Mouse (Mus musculus) myocyte (in vitro differentiated cells): ENCODE measurements at regions not wholly inside any gene's neighbourhood (a gene's known extent, or its start where the extent isn't known, plus 50 kb on each side); places are given as distances from the start of the nearest gene placed in this dataset.

ENCODE experiments used
- CEBPB ChIP-seq: IDR thresholded peaks from 2 replicates; pipeline ENCODE4 v1.6.1; 2011; ENCODE audit warnings: mild to moderate bottlenecking, moderate library complexity; ENCODE audit not compliant: poor library complexity, insufficient read depth, severe bottlenecking
- E2F4 ChIP-seq: IDR thresholded peaks from one replicate; pipeline ENCODE4 v1.6.1; 2011; ENCODE audit warnings: mild to moderate bottlenecking, control low read depth, moderate library complexity; ENCODE audit not compliant: insufficient read depth
- MAX ChIP-seq: IDR thresholded peaks from one replicate; pipeline ENCODE4 v1.6.1; 2011; ENCODE audit warnings: low read depth, mild to moderate bottlenecking, control low read depth
- MYOD1 ChIP-seq, 3 experiments: IDR thresholded peaks; one replicate each; pipeline ENCODE4 v1.6.1; 2011; ENCODE audit warnings: control low read depth in 2 of 3, low read depth in 2 of 3, mild to moderate bottlenecking in 2 of 3, moderate library complexity in 1 of 3; ENCODE audit not compliant: insufficient read length in 2 of 3, control insufficient read depth in 1 of 3
- MYOG ChIP-seq, 3 experiments: IDR thresholded peaks; one replicate each; pipeline ENCODE4 v1.6.1; 2011; ENCODE audit warnings: control low read depth in 2 of 3, low read depth in 2 of 3, mild to moderate bottlenecking in 2 of 3; ENCODE audit not compliant: insufficient read length in 2 of 3, control insufficient read depth in 1 of 3, insufficient read depth in 1 of 3
- POLR2A ChIP-seq: IDR thresholded peaks from one replicate; pipeline ENCODE4 v1.6.1; 2011; ENCODE audit warnings: low read depth, mild to moderate bottlenecking, control low read depth, moderate library complexity; ENCODE audit not compliant: insufficient read length
- POLR2AphosphoS2 ChIP-seq: IDR thresholded peaks from one replicate; pipeline ENCODE4 v1.6.1; 2011; ENCODE audit warnings: low read depth, control low read depth; ENCODE audit not compliant: insufficient read length
- REST ChIP-seq: IDR thresholded peaks from one replicate; pipeline ENCODE4 v1.6.1; 2011; ENCODE audit warnings: mild to moderate bottlenecking, control low read depth, moderate library complexity; ENCODE audit not compliant: insufficient read depth, insufficient read length
- SRF ChIP-seq: IDR thresholded peaks from one replicate; pipeline ENCODE4 v1.6.1; 2011; ENCODE audit warnings: low read depth; ENCODE audit not compliant: control insufficient read depth, insufficient read length
- TCF12 ChIP-seq: IDR thresholded peaks from one replicate; pipeline ENCODE4 v1.6.1; 2011; ENCODE audit warnings: mild to moderate bottlenecking, control low read depth; ENCODE audit not compliant: poor library complexity, insufficient read depth, severe bottlenecking
- TCF3 ChIP-seq: IDR thresholded peaks from one replicate; pipeline ENCODE4 v1.6.1; 2011; ENCODE audit warnings: low read depth, control low read depth; ENCODE audit not compliant: insufficient read length
- USF1 ChIP-seq: IDR thresholded peaks from one replicate; pipeline ENCODE4 v1.6.1; 2011; ENCODE audit warnings: low read depth, mild to moderate bottlenecking, control low read depth, moderate library complexity

- TF ChIP-seq MYOD1 (IDR thresholded peaks at IDR 0.05; ENCODE audit: control insufficient read depth in 1 of 3, insufficient read length in 2 of 3, low read depth in 2 of 3) = no peak
- no peak for TF ChIP-seq POLR2A
- TF ChIP-seq MAX = no peak
- no peak for TF ChIP-seq POLR2AphosphoS2
- no peak for TF ChIP-seq E2F4
- no peak for TF ChIP-seq MYOG (IDR thresholded peaks at IDR 0.05; ENCODE audit: control insufficient read depth in 1 of 3, insufficient read depth in 1 of 3, insufficient read length in 2 of 3, low read depth in 2 of 3)
- no peak for TF ChIP-seq TCF3
- TF ChIP-seq TCF12 = no peak
- TF ChIP-seq SRF = no peak
- no peak for TF ChIP-seq USF1
- TF ChIP-seq REST = no peak
- no peak for TF ChIP-seq CEBPB
Observed at GRCm38 (mm10) chr16:77536314-77536713, 65.6 kb downstream of the Gm11146 start.
